Mouse (Mus musculus): ENCODE measurements around the gene Clcc1.

The Clcc1 gene

GRCm38 (mm10) chr3:108689446-108689845 lies 35.7 kb downstream of the Clcc1 start:
- ChIA-PET POLR2A (interaction anchor here in 1 of 4 experiments (0.9 kb wide), 1 partner anchor 10 kb away, joined by 4 read pairs; no protein-coding TSS in a partner anchor), CTCF (interaction anchor here in 1 of 4 experiments (0.5 kb wide), 1 partner anchor 358 kb away, joined by 3 read pairs; no protein-coding TSS in a partner anchor)

- CTCF ChIA-PET: interaction anchor here in 1 of 4 experiments (0.5 kb wide), 1 partner anchor 358 kb away, joined by 3 read pairs; no protein-coding TSS in a partner anchor
- POLR2A ChIA-PET: interaction anchor here in 1 of 4 experiments (0.6 kb wide), 1 partner anchor 13 kb away, joined by 3 read pairs; no protein-coding TSS in a partner anchor
Observed at GRCm38 (mm10) chr3:108689979-108690378, 36.3 kb downstream of the Clcc1 start.

- POLR2A ChIA-PET: no interaction called here
Observed at GRCm38 (mm10) chr3:108694321-108694720, 40.6 kb downstream of the Clcc1 start.

GRCm38 (mm10) chr3:108698662-108699061 lies 44.9 kb downstream of the Clcc1 start:
- CTCF ChIA-PET: interaction anchor here in 1 of 4 experiments (0.6 to 0.7 kb wide), 3 partner anchors 18 to 357 kb away, joined by 3 to 6 read pairs (median 3); no protein-coding TSS in a partner anchor
- POLR2A ChIA-PET: interaction anchor here in 2 of 4 experiments (0.5 to 1.1 kb wide), 4 partner anchors 14 to 179 kb away, joined by 3 to 13 read pairs (median 4); partner anchors contain the start of gene Gpsm2 (in 1 of the 2)

More at GRCm38 (mm10) chr3:108694321-108694720, 40.6 kb downstream of the Clcc1 start:
- CTCF ChIA-PET: no interaction called here

- POLR2A ChIA-PET: no interaction called here
- CTCF ChIA-PET: no interaction called here
Observed at GRCm38 (mm10) chr3:108699786-108700185, 46.1 kb downstream of the Clcc1 start.

GRCm38 (mm10) chr3:108701256-108701655 lies 47.5 kb downstream of the Clcc1 start:
- ChIA-PET CTCF (interaction anchor here in 3 of 4 experiments (0.6 to 1.5 kb wide), 14 partner anchors 10 to 300 kb away, joined by 3 to 5 read pairs (median 3); partner anchors contain the start of gene Gpsm2 (in 2 of the 3)), POLR2A (interaction anchor here in 2 of 4 experiments (0.7 to 2.3 kb wide), 8 partner anchors 10 to 257 kb away, joined by 3 to 11 read pairs (median 3); partner anchors contain the start of genes Gpsm2 (in 2 of the 2) and Sars (in 1 of the 2))

- CTCF ChIA-PET: no interaction called here
Observed at GRCm38 (mm10) chr3:108702789-108703188, 49.1 kb downstream of the Clcc1 start.

GRCm38 (mm10) chr3:108711296-108711695 lies 57.6 kb downstream of the Clcc1 start:
- CTCF ChIA-PET: interaction anchor here in 2 of 4 experiments (0.6 to 1.1 kb wide), 2 partner anchors 10 to 171 kb away, joined by 3 to 9 read pairs; no protein-coding TSS in a partner anchor
- POLR2A ChIA-PET: interaction anchor here in 2 of 4 experiments (1.0 to 1.6 kb wide), 3 partner anchors 10 to 11 kb away, joined by 3 to 6 read pairs (median 3); partner anchors contain the start of gene Gpsm2 (in 2 of the 2)

More at GRCm38 (mm10) chr3:108702789-108703188, 49.1 kb downstream of the Clcc1 start:
- POLR2A ChIA-PET: interaction anchor here in 3 of 4 experiments (0.7 to 2.3 kb wide), 3 partner anchors 12 to 20 kb away, joined by 3 to 11 read pairs (median 4); partner anchors contain the start of gene Gpsm2 (in 2 of the 3)

GRCm38 (mm10) chr3:108713065-108713675 lies 59.5 kb downstream of the Clcc1 start:
- ChIA-PET POLR2A (interaction anchor here in 1 of 4 experiments (0.6 to 1.4 kb wide), 3 partner anchors 12 to 121 kb away, joined by 3 to 4 read pairs (median 3); no protein-coding TSS in a partner anchor), CTCF (no interaction called here)

- ChIA-PET POLR2A (interaction anchor here in 1 of 4 experiments (0.7 kb wide), 1 partner anchor 55 kb away, joined by 3 read pairs; no protein-coding TSS in a partner anchor), CTCF (no interaction called here)
Observed at GRCm38 (mm10) chr3:108714837-108715236, 61.1 kb downstream of the Clcc1 start.

- CTCF ChIA-PET: no interaction called here
- POLR2A ChIA-PET: interaction anchor here in 1 of 4 experiments (1.5 kb wide), 1 partner anchor 11 kb away, joined by 3 read pairs; no protein-coding TSS in a partner anchor
Observed at GRCm38 (mm10) chr3:108717896-108718502, 64.3 kb downstream of the Clcc1 start.

- ChIA-PET CTCF (interaction anchor here in 1 of 4 experiments (0.7 kb wide), 1 partner anchor 288 kb away, joined by 4 read pairs; no protein-coding TSS in a partner anchor), POLR2A (interaction anchor here in 1 of 4 experiments (0.7 kb wide), 1 partner anchor 64 kb away, joined by 3 read pairs; no protein-coding TSS in a partner anchor)
Observed at GRCm38 (mm10) chr3:108719357-108719756, 65.6 kb downstream of the Clcc1 start.

GRCm38 (mm10) chr3:108719761-108720160 lies 66.0 kb downstream of the Clcc1 start:
- POLR2A ChIA-PET: interaction anchor here in 2 of 4 experiments (0.7 to 3.4 kb wide), 2 partner anchors 18 to 64 kb away, joined by 3 to 10 read pairs; no protein-coding TSS in a partner anchor
- CTCF ChIA-PET: interaction anchor here in 1 of 4 experiments (0.5 to 0.7 kb wide), 2 partner anchors 19 to 288 kb away, joined by 3 to 4 read pairs; no protein-coding TSS in a partner anchor

GRCm38 (mm10) chr3:108721076-108721991 lies 67.6 kb downstream of the Clcc1 start:
- ChIA-PET POLR2A (interaction anchor here in 3 of 4 experiments (0.6 to 3.4 kb wide), 52 partner anchors 9 to 576 kb away, joined by 3 to 20 read pairs (median 4); partner anchors contain the start of genes Stxbp3 (in 2 of the 3), Wdr47 (in 2 of the 3), Aknad1 (in 1 of the 3) and Atxn7l2 (in 1 of the 3)), CTCF (interaction anchor here in 3 of 4 experiments (0.7 to 1.7 kb wide), 5 partner anchors 20 to 184 kb away, joined by 3 to 6 read pairs (median 3); no protein-coding TSS in a partner anchor)

- CTCF ChIA-PET: interaction anchor here in 3 of 4 experiments (0.7 to 1.7 kb wide), 5 partner anchors 21 to 185 kb away, joined by 3 to 6 read pairs (median 3); no protein-coding TSS in a partner anchor
- POLR2A ChIA-PET: interaction anchor here in 3 of 4 experiments (0.5 to 3.4 kb wide), 62 partner anchors 8 to 1072 kb away, joined by 3 to 20 read pairs (median 4); partner anchors contain the start of genes Sars (in 2 of the 3), Stxbp3 (in 2 of the 3), Wdr47 (in 2 of the 3) and Aknad1 (in 1 of the 3)
Observed at GRCm38 (mm10) chr3:108722036-108722872, 68.5 kb downstream of the Clcc1 start, which contains the start of gene Gpsm2. Gpsm2 (minus strand) TSS chr3:108722309.

- ChIA-PET CTCF (no interaction called here), POLR2A (interaction anchor here in 2 of 4 experiments (0.6 to 0.7 kb wide), 2 partner anchors 78 to 642 kb away, joined by 3 to 5 read pairs; no protein-coding TSS in a partner anchor)
Observed at GRCm38 (mm10) chr3:108726413-108726812, 72.7 kb downstream of the Clcc1 start.
